Mouse (Mus musculus): Measurements from ENCODE around the gene Deaf1. TPM values are rescaled to one million over a fixed set of nuclear protein-coding genes. Genes with fewer than 3 reads are reported as not detected.
A peak's percentile ranks its signal among the peaks of the same experiment; 100 is the strongest.

Gene Deaf1
- polyA plus RNA-seq, 1 experiment from 2014 or later = 187 TPM

GRCm38 (mm10) chr7:141292583-141293388, 34.7 kb downstream of the Deaf1 start:
- Histone ChIP-seq H3K4me1 (replicated peaks; ENCODE audit: control insufficient read depth, insufficient read depth, low read length) (peaks cover 16% of the 10 kb centered on the region; the same call in 1 of the 2 replicates), H3K27me3 (ENCODE audit: control insufficient read depth, insufficient read depth, low read length) (peaks cover 51% of the 10 kb centered on the region), H3K4me3 (replicated peaks; ENCODE audit: low read length) (peak overlapping the region; percentile 53), H3K36me3 (replicated peaks; ENCODE audit: control insufficient read depth, insufficient read depth) (peaks cover 17% of the 10 kb centered on the region), H3K9me3 (ENCODE audit: control insufficient read depth, low read length) (no peaks in the 10 kb centered on the region), H3K9ac (peak overlapping the region; percentile 80), H3K27ac (no peak overlapping the region), H3K4me2 (replicated peaks) (peak overlapping the region; percentile 98)
- 0 out of 2 replicates have a peak, but pooled peaks have one; percentile 28 for ATAC-seq (ENCODE audit: low FRiP score)
- 29% methylated on average over 15 of the region's 15 CpGs for WGBS
- no peak for DNase-seq (ENCODE audit: low spot score)

- Histone ChIP-seq H3K36me3 (replicated peaks; ENCODE audit: control insufficient read depth, insufficient read depth) (peaks cover 10% of the 10 kb centered on the region), H3K4me1 (replicated peaks; ENCODE audit: control insufficient read depth, insufficient read depth, low read length) (peaks cover 16% of the 10 kb centered on the region; the same call in 1 of the 2 replicates), H3K27me3 (ENCODE audit: control insufficient read depth, insufficient read depth, low read length) (peaks cover 51% of the 10 kb centered on the region), H3K27ac (no peak within 1 kb of the TSS), H3K4me2 (replicated peaks) (peak within 1 kb of the TSS; percentile 98), H3K4me3 (replicated peaks; ENCODE audit: low read length) (peak within 1 kb of the TSS; percentile 53), H3K9ac (peak within 1 kb of the TSS; percentile 80), H3K9me3 (ENCODE audit: control insufficient read depth, low read length) (no peaks in the 10 kb centered on the region)
- ATAC-seq (ENCODE audit: low FRiP score) = peak; percentile 62
- peak; percentile 34 for DNase-seq (ENCODE audit: low spot score)
- 2% methylated on average over 38 of the region's 46 CpGs for WGBS
Measured at GRCm38 (mm10) chr7:141291921-141292582, 35.4 kb downstream of the Deaf1 start, which contains the start of gene Drd4. Gene Drd4, plus strand, starts transcription at chr7:141292006.

- 88% methylated on average over 3 of the region's 3 CpGs for WGBS
- Histone ChIP-seq H3K36me3 (replicated peaks; ENCODE audit: control insufficient read depth, insufficient read depth) (no peaks in the 10 kb centered on the region), H3K4me1 (replicated peaks; ENCODE audit: control insufficient read depth, insufficient read depth, low read length) (0 out of 2 replicates have a peak, but pooled peaks cover 5% of the 10 kb centered on the region), H3K27ac (no peak overlapping the region), H3K27me3 (ENCODE audit: control insufficient read depth, insufficient read depth, low read length) (peaks cover 20% of the 10 kb centered on the region), H3K9ac (no peak overlapping the region), H3K4me2 (replicated peaks) (no peak overlapping the region), H3K4me3 (replicated peaks; ENCODE audit: low read length) (no peak overlapping the region), H3K9me3 (ENCODE audit: control insufficient read depth, low read length) (no peaks in the 10 kb centered on the region)
- DNase-seq (ENCODE audit: low spot score) (no peak), ATAC-seq (ENCODE audit: low FRiP score) (no peak)
Measured at GRCm38 (mm10) chr7:141288042-141288441, 39.4 kb downstream of the Deaf1 start.

- Histone ChIP-seq H3K27me3 (ENCODE audit: control insufficient read depth, insufficient read depth, low read length) (no peaks in the 10 kb centered on the region), H3K4me1 (replicated peaks; ENCODE audit: control insufficient read depth, insufficient read depth, low read length) (peaks cover 9% of the 10 kb centered on the region; the same call in 1 of the 2 replicates), H3K27ac (no peak overlapping the region), H3K9ac (no peak overlapping the region), H3K36me3 (replicated peaks; ENCODE audit: control insufficient read depth, insufficient read depth) (no peaks in the 10 kb centered on the region), H3K4me2 (replicated peaks) (no peak overlapping the region), H3K9me3 (ENCODE audit: control insufficient read depth, low read length) (no peaks in the 10 kb centered on the region), H3K4me3 (replicated peaks; ENCODE audit: low read length) (no peak overlapping the region)
- no peak for ATAC-seq (ENCODE audit: low FRiP score)
- DNase-seq (ENCODE audit: low spot score) = no peak
- WGBS = 90% methylated on average over 4 of the region's 4 CpGs
Measured at GRCm38 (mm10) chr7:141282756-141283155, 44.7 kb downstream of the Deaf1 start.

DNA sequence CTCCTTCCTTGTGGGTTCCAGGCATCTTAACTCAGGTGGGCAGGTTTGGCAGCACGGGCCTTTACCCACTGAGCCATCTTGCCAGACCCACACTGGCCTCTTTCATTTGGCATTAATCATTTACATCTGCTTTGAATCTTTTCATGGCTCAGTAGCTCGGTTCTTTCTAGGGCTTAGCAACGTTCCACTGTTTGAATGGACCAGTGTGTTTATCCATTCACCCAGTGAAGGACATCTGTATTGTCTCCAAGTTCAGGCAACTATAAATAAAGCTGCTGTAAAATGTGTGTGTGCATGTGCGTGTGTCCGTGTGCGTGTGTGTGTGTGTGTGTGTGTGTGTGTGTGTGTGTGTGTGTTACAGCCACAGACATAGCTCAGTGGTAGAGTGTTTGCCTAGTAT, 46.0 kb downstream of the Deaf1 start:
- no peak for ATAC-seq (ENCODE audit: low FRiP score)
- H3K27ac ChIP-seq = no peak overlapping the region

DNA sequence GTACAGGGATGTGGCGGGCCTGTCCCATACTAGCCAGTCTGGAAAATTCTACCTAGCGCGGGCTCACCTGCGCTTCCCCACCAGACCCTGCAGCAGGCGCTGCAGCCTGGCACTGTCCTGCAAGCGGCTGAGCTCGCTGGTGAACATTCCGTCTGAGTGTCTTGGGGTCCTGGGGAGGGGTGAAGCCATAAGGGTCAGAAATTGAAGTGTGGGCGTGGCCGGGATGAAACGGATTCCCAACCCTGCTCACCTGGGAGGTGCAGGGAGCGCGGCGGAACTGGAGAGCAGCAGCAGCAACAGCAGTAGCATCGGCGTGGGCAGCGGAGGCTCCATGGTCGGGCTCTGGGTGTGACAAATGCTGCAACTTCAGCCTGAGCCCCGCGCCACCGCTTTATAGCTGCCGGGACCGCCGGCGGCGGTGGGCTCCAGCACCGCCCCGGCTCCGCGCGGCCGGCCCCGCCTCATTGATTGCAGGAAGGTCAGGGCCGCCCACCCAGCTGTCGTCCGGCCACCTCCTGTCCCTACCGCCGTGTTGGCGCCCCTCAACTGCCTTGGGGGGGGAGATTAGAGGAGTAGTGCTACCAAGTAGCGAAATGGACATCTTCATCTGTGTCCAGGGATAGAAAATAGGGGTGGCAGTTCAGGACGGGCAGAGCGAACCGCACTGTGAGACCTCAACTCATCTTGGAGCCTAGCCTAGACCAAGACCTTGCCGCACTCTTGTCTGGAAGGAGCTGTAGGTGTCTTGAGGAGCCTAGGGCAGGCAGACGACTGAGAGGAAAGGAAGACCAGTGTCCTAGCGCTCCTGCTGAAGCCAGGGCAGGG, 48.5 kb downstream of the Deaf1 start, which contains the start of gene Sct:
Sct (minus strand) TSS at position 368 of the 825 bp plus-strand sequence.
- Histone ChIP-seq H3K27me3 (ENCODE audit: control insufficient read depth, insufficient read depth, low read length) (no peaks in the 10 kb centered on the region), H3K27ac (no peak within 1 kb of the TSS), H3K9me3 (ENCODE audit: control insufficient read depth, low read length) (no peaks in the 10 kb centered on the region), H3K4me3 (replicated peaks; ENCODE audit: low read length) (peak within 1 kb of the TSS; percentile 42), H3K4me2 (replicated peaks) (peak within 1 kb of the TSS; percentile 97), H3K36me3 (replicated peaks; ENCODE audit: control insufficient read depth, insufficient read depth) (no peaks in the 10 kb centered on the region), H3K4me1 (replicated peaks; ENCODE audit: control insufficient read depth, insufficient read depth, low read length) (peaks cover 9% of the 10 kb centered on the region; the same call in 1 of the 2 replicates), H3K9ac (peak within 1 kb of the TSS; percentile 65)
- WGBS = 3% methylated on average over 44 of the region's 46 CpGs
- ATAC-seq (ENCODE audit: low FRiP score) = peak; percentile 79
- peak; percentile 50 for DNase-seq (ENCODE audit: low spot score)

More for the DNA sequence above, 46.0 kb downstream of the Deaf1 start:
- no peak for DNase-seq (ENCODE audit: low spot score)
- Histone ChIP-seq H3K4me1 (replicated peaks; ENCODE audit: control insufficient read depth, insufficient read depth, low read length) (peaks cover 9% of the 10 kb centered on the region; the same call in 1 of the 2 replicates), H3K9me3 (ENCODE audit: control insufficient read depth, low read length) (no peaks in the 10 kb centered on the region), H3K36me3 (replicated peaks; ENCODE audit: control insufficient read depth, insufficient read depth) (no peaks in the 10 kb centered on the region), H3K9ac (no peak overlapping the region), H3K4me3 (replicated peaks; ENCODE audit: low read length) (no peak overlapping the region), H3K4me2 (replicated peaks) (no peak overlapping the region), H3K27me3 (ENCODE audit: control insufficient read depth, insufficient read depth, low read length) (no peaks in the 10 kb centered on the region)
- WGBS = 42% methylated on average over 6 of the region's 6 CpGs

DNA sequence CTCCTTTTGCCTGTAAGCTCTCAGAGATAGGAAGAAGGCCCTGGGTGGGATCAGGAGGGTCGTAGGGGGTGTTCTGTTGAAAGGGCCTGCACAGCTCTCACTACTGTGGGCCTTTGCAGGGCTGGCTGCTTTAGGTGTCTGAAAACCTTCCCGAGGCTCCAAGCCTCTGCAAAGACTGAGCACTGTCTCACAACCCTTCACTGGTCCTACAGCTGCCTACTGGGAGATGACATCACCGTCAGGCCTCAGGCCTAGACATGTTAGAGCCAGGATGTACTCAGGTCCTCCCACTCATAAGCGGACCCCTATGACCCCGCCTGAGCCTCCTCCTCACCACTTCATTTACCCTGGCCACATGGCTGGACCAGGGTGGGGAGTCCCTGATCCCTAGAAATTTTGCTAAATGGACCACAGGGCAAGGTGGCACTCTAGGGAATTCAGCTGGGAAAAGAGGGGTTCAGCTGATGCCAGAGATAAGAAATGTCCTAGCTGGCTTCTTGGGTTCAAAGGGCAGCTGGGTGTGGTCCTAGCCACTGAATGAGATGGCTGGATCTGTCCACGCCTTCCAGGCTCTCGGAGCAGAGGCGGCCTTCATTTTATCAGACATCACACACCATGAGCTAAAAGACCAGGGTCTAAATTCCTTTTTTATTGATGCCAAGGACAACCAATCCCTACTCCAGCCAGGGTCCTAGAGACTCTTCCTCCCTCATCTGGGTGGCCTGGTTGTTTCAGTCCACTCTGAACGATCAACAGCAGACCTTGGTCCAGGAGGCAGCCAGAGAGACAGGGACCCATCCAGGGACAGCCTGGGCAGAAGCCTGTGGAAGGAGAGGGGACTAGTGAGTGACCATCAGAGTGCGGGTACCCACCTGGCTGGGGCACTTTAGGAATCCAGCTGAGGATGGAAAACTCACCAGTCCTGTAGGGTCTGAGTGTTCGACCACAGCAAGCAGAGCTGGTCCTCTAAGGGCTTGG, 49.5 kb downstream of the Deaf1 start:
- no peaks in the 10 kb centered on the region for H3K9me3 ChIP-seq (ENCODE audit: control insufficient read depth, low read length)
- no peak overlapping the region for H3K4me3 ChIP-seq (replicated peaks; ENCODE audit: low read length)
- H3K4me1 ChIP-seq (replicated peaks; ENCODE audit: control insufficient read depth, insufficient read depth, low read length) = peaks cover 9% of the 10 kb centered on the region; the same call in 1 of the 2 replicates
- ATAC-seq (ENCODE audit: low FRiP score) (no peak), DNase-seq (ENCODE audit: low spot score) (no peak)
- H3K36me3 ChIP-seq (replicated peaks; ENCODE audit: control insufficient read depth, insufficient read depth) = no peaks in the 10 kb centered on the region
- no peak overlapping the region for H3K27ac ChIP-seq
- H3K4me2 ChIP-seq (replicated peaks) = peak overlapping the region; percentile 97
- 78% methylated on average over 11 of the region's 11 CpGs for WGBS
- H3K9ac ChIP-seq = 0 out of 2 replicates have a peak overlapping the region, but pooled peaks have one; percentile 65
- H3K27me3 ChIP-seq (ENCODE audit: control insufficient read depth, insufficient read depth, low read length) = no peaks in the 10 kb centered on the region

DNA sequence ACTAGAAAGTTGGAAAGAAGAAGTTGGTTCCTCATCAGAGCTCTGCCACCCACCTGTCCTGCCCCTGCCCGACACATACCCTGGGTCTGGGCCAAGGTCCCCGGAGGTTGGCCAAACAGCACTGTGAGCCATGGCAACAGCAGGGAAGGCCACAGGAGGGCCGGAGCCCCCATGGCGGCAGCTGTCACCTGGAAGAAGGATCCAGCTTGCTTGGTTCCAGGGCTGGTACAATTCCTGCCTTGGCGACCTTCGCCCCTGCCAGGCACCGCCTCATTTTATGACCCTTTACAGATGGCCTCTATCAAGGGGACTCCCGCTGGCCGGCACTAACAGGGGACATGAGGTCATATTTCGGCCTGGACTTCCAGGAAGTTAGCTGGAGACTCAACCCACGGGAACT, 50.9 kb downstream of the Deaf1 start, which contains the start of gene Cdhr5:
Cdhr5 (minus strand) TSS at position 241 of the 400 bp plus-strand sequence.
- Histone ChIP-seq H3K36me3 (replicated peaks; ENCODE audit: control insufficient read depth, insufficient read depth) (no peaks in the 10 kb centered on the region), H3K4me3 (replicated peaks; ENCODE audit: low read length) (no peak within 1 kb of the TSS), H3K27me3 (ENCODE audit: control insufficient read depth, insufficient read depth, low read length) (no peaks in the 10 kb centered on the region), H3K4me1 (replicated peaks; ENCODE audit: control insufficient read depth, insufficient read depth, low read length) (peaks cover 9% of the 10 kb centered on the region; the same call in 1 of the 2 replicates), H3K9ac (no peak within 1 kb of the TSS), H3K27ac (no peak within 1 kb of the TSS), H3K9me3 (ENCODE audit: control insufficient read depth, low read length) (no peaks in the 10 kb centered on the region), H3K4me2 (replicated peaks) (no peak within 1 kb of the TSS)
- WGBS = 75% methylated on average over 11 of the region's 11 CpGs
- ATAC-seq (ENCODE audit: low FRiP score) = no peak
- no peak for DNase-seq (ENCODE audit: low spot score)

Data from hindbrain, embryonic 14.5 days (tissue).